Mouse (Mus musculus) CH12.LX (cell line): ENCODE results near the gene Ccdc155. TPM values are rescaled to one million over a fixed set of nuclear protein-coding genes. Genes with fewer than 3 reads are reported as not detected.

ENCODE experiments used
- DNase-seq: peaks from one replicate; pipeline ENCODE4 v3.0.0-alpha.2; 2013; ENCODE audit errors: extremely low read depth
- H3K27ac ChIP-seq: 2 replicates; pipeline ENCODE4 v1.5.1; 2012; ENCODE audit warnings: low read depth, mild to moderate bottlenecking, control low read depth, moderate library complexity; ENCODE audit not compliant: insufficient read depth
- H3K27me3 ChIP-seq: replicated peaks from 2 replicates; pipeline ENCODE3; 2012; ENCODE audit warnings: inconsistent platforms
- H3K36me3 ChIP-seq, 2 experiments: replicated peaks in 1 of 2; 2 replicates each; pipeline versions ENCODE3 to v1.6.1; 2012; ENCODE audit warnings: inconsistent platforms in 1 of 2, low read length in 1 of 2, mild to moderate bottlenecking in 1 of 2, mixed read lengths in 1 of 2, moderate library complexity in 1 of 2; ENCODE audit not compliant: control insufficient read depth in 1 of 2, insufficient read depth in 1 of 2
- H3K4me1 ChIP-seq, 2 experiments: 2 replicates each; pipeline ENCODE4 v1.6.1; 2012; ENCODE audit warnings: inconsistent platforms in 1 of 2, moderate library complexity in 1 of 2; ENCODE audit not compliant: insufficient read depth in 2 of 2, control insufficient read depth in 1 of 2
- H3K4me2 ChIP-seq: 2 replicates; pipeline ENCODE4 v1.6.1; 2012; ENCODE audit warnings: low read depth, mild to moderate bottlenecking, control low read depth; ENCODE audit not compliant: poor library complexity, insufficient read depth, severe bottlenecking
- H3K4me3 ChIP-seq, 3 experiments: fragments of 150-350 bp in 1 of 3; sonication (generic) in 1 of 3; replicated peaks in 1 of 3; 2 replicates each; pipeline versions ENCODE3 to v1.5.1; 2011 to 2012; ENCODE audit warnings: low read depth in 2 of 3, low read length in 2 of 3, mild to moderate bottlenecking in 2 of 3, moderate library complexity in 2 of 3, control low read depth in 1 of 3, improper control_type of control experiment in 1 of 3, inconsistent platforms in 1 of 3, mixed read lengths in 1 of 3; ENCODE audit not compliant: poor library complexity in 1 of 3
- H3K79me2 ChIP-seq: replicated peaks from 2 replicates; pipeline ENCODE4 v1.6.1; 2012; ENCODE audit warnings: mild to moderate bottlenecking, moderate library complexity; ENCODE audit not compliant: control insufficient read depth, poor library complexity, insufficient read depth, severe bottlenecking; ENCODE audit errors: extremely low read depth
- H3K9ac ChIP-seq: 2 replicates; pipeline ENCODE4 v1.6.1; 2012; ENCODE audit warnings: low read depth, mild to moderate bottlenecking, control low read depth, moderate library complexity; ENCODE audit not compliant: insufficient read depth
- H3K9me3 ChIP-seq: replicated peaks from 2 replicates; pipeline ENCODE3; 2012; ENCODE audit warnings: low read length, inconsistent platforms, mixed read lengths
- CTCF ChIP-seq, 2 experiments: IDR thresholded peaks in 1 of 2; conservative IDR thresholded peaks in 1 of 2; 2 replicates each; pipeline ENCODE4 v1.5.1; 2011 to 2012; ENCODE audit warnings: low read depth in 2 of 2, low read length in 2 of 2, improper control_type of control experiment in 1 of 2, inconsistent platforms in 1 of 2, mild to moderate bottlenecking in 1 of 2, moderate library complexity in 1 of 2
- EP300 ChIP-seq: IDR thresholded peaks from 2 replicates; pipeline ENCODE4 v1.6.1; 2011; ENCODE audit warnings: low read length, improper control_type of control experiment
- GABPA ChIP-seq: IDR thresholded peaks from 2 replicates; pipeline ENCODE4 v1.6.1; 2012; ENCODE audit warnings: low read depth, low read length, improper control_type of control experiment, inconsistent platforms; ENCODE audit not compliant: insufficient replicate concordance
- HCFC1 ChIP-seq: IDR thresholded peaks from 2 replicates; pipeline ENCODE4 v1.6.1; 2012; ENCODE audit warnings: low read depth, mild to moderate bottlenecking, inconsistent platforms, low read length, improper control_type of control experiment
- IRF4 ChIP-seq: IDR thresholded peaks from 2 replicates; pipeline ENCODE4 v1.6.1; 2014; ENCODE audit warnings: low read depth, mild to moderate bottlenecking, inconsistent platforms, low read length, improper control_type of control experiment
- MAFK ChIP-seq: IDR thresholded peaks from 2 replicates; pipeline ENCODE4 v1.6.1; 2011; ENCODE audit warnings: low read length, improper control_type of control experiment; ENCODE audit not compliant: insufficient replicate concordance
- MAX ChIP-seq: IDR thresholded peaks from 2 replicates; pipeline ENCODE4 v1.6.1; 2011; ENCODE audit warnings: low read length, improper control_type of control experiment
- MAZ ChIP-seq: IDR thresholded peaks from 2 replicates; pipeline ENCODE4 v1.6.1; 2012; ENCODE audit warnings: low read depth, mild to moderate bottlenecking, inconsistent platforms, low read length, improper control_type of control experiment, moderate library complexity
- MEF2A ChIP-seq: IDR thresholded peaks from 2 replicates; pipeline ENCODE4 v1.6.1; 2014; ENCODE audit warnings: low read depth, mild to moderate bottlenecking, inconsistent platforms, low read length, improper control_type of control experiment, borderline replicate concordance
- NELFE ChIP-seq: IDR thresholded peaks from 2 replicates; pipeline ENCODE4 v1.6.1; 2011; ENCODE audit warnings: low read depth, low read length, improper control_type of control experiment
- NRF1 ChIP-seq: IDR thresholded peaks from 2 replicates; pipeline ENCODE4 v1.6.1; 2014; ENCODE audit warnings: low read depth, mild to moderate bottlenecking, inconsistent platforms, low read length, improper control_type of control experiment, moderate library complexity
- PAX5 ChIP-seq: IDR thresholded peaks from 2 replicates; pipeline ENCODE4 v1.6.1; 2012; ENCODE audit warnings: low read length, inconsistent platforms, mixed read lengths
- POLR2A ChIP-seq: IDR thresholded peaks from 2 replicates; pipeline ENCODE4 v1.6.1; 2011; ENCODE audit warnings: low read depth, mild to moderate bottlenecking, improper control_type of control experiment, low read length
- POLR2AphosphoS2 ChIP-seq: IDR thresholded peaks from 2 replicates; pipeline ENCODE4 v1.6.1; 2011; ENCODE audit warnings: low read depth, low read length, improper control_type of control experiment
- RCOR1 ChIP-seq: conservative IDR thresholded peaks from 2 replicates; pipeline ENCODE4 v1.6.1; 2012; ENCODE audit warnings: low read depth, mild to moderate bottlenecking, inconsistent platforms, low read length, improper control_type of control experiment
- TCF12 ChIP-seq: IDR thresholded peaks from 2 replicates; pipeline ENCODE4 v1.6.1; 2014; ENCODE audit warnings: low read depth, mild to moderate bottlenecking, inconsistent platforms, low read length, improper control_type of control experiment
- UBTF ChIP-seq: IDR thresholded peaks from 2 replicates; pipeline ENCODE4 v1.6.1; 2012; ENCODE audit warnings: low read depth, mild to moderate bottlenecking, inconsistent platforms, low read length, improper control_type of control experiment, moderate library complexity
- USF2 ChIP-seq: conservative IDR thresholded peaks from 2 replicates; pipeline ENCODE4 v1.6.1; 2011; ENCODE audit warnings: low read depth, low read length, improper control_type of control experiment
- ZC3H11A ChIP-seq: IDR thresholded peaks from 2 replicates; pipeline ENCODE4 v1.6.1; 2012; ENCODE audit warnings: low read depth, mild to moderate bottlenecking, inconsistent platforms, low read length, improper control_type of control experiment
- ZKSCAN1 ChIP-seq: IDR thresholded peaks from 2 replicates; pipeline ENCODE4 v1.6.1; 2012; ENCODE audit warnings: low read depth, inconsistent platforms, low read length, improper control_type of control experiment, borderline replicate concordance
- dilution Hi-C: fragments of 300-500 bp; cut with MboI; formaldehyde crosslinking; loops from 2 replicates; pipeline ENCODE4 v1.14.3; 2020; ENCODE audit warnings: low sequenced_read_pairs; ENCODE audit not compliant: extremely low pct_unique_long_range_greater_than_20kb, extremely low pct_ligation_motif_present
- in situ Hi-C: fragments of 300-500 bp; cut with MboI; formaldehyde crosslinking; loops from 3 replicates; pipeline ENCODE4 v1.14.3; 2019; ENCODE audit warnings: low sequenced_read_pairs, low pct_ligation_motif_present, low pct_unique_long_range_greater_than_20kb, mixed read lengths
- polyA plus RNA-seq: library from polyadenylated mRNA; unstranded; fragments of >175 nt; gene quantifications from 2 replicates; pipeline ENCODE4 v1.2.1, GENCODE M21; 2012; ENCODE audit warnings: low read depth; ENCODE audit not compliant: insufficient read length
- total RNA-seq, 2 experiments: library from RNA; depleted of rRNA; stranded (reverse); fragments of 300-350 nt in 1 of 2; fragments of >200 nt in 1 of 2; gene quantifications; 2 replicates each; pipeline ENCODE4 v1.2.3; 2012 to 2014

Ccdc155 gene
- total and polyA plus RNA-seq, 3 experiments, result not detected

DNA sequence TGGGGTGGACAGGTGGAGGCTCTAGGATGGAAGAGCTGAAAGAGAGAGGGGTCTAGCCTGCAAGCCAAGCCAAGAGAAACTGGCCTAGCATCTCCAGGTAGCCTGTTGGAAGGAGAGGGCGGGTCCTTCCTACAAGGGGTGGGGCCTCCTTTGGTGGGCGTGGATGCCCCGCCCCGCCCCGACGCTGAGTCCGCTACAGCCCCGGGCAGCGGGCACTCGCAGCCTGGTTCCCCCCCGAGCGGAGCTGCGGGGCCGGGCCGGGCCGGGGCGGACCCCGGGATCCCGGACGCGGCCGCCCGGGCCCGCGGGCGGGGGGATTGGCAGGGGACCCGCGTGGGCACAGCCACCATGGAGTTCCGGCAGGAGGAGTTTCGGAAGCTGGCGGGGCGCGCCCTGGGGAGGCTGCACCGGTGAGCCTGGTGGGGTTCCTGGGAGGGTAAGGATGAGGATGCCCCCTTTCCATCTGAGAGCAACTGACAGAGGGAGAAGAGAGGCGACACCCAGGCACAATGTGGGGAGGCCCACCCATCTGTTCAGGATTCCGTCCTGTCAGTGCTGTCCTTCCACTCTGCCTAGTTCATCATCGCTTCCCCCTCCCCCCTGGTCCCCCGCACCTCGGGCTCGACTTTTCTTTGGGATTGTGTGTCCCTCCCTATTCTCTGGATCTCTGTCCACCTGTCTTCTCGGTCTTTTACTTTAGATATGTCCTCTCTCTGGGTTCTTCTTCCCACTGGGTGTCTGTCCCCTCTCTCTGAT is 40.8 kb downstream of the Ccdc155 start, which contains the start of gene Slc17a7:
TSS of gene Slc17a7 (plus strand) at position 215 of the 756 bp plus-strand sequence.
- Histone ChIP-seq H3K9me3 (peaks cover 7% of the 10 kb centered on the region), H3K4me1 (peaks cover 0 to 11% of the 10 kb centered on the region in 2 experiments; a peak in 3 of 4 replicates), H3K4me3 (no peak within 1 kb of the TSS), H3K79me2 (no peaks in the 10 kb centered on the region), H3K27ac (no peak within 1 kb of the TSS), H3K27me3 (peaks cover 60% of the 10 kb centered on the region), H3K36me3 (peaks cover 0 to 22% of the 10 kb centered on the region in 2 experiments), H3K9ac (no peak within 1 kb of the TSS), H3K4me2 (peak within 1 kb of the TSS; percentile 47; the same call in 1 of the 2 replicates)
- no peak for DNase-seq
- no peak for TF ChIP-seq MAX
- TF ChIP-seq ZKSCAN1, result no peak
- no peak for TF ChIP-seq RCOR1
- TF ChIP-seq GABPA, result no peak
- no peak for TF ChIP-seq MEF2A
- no peak for TF ChIP-seq POLR2AphosphoS2
- TF ChIP-seq MAFK, result no peak
- TF ChIP-seq HCFC1, result no peak
- TF ChIP-seq EP300, result no peak
- TF ChIP-seq USF2, result no peak
- TF ChIP-seq TCF12, result no peak
- TF ChIP-seq PAX5, result no peak
- TF ChIP-seq NRF1, result no peak
- no peak for TF ChIP-seq IRF4
- no peak for TF ChIP-seq UBTF
- dilution Hi-C loops, result no loop called here
- in situ Hi-C loops, result loop anchor here (10.0 kb wide), 1 partner anchor 141 kb away; no protein-coding TSS in a partner anchor

GRCm38 (mm10) chr7:45162996-45163615 is 41.6 kb downstream of the Ccdc155 start:
- peaks cover 52% of the 10 kb centered on the region for H3K27me3 ChIP-seq
- peaks cover 0 to 30% of the 10 kb centered on the region in 2 experiments for H3K36me3 ChIP-seq
- TF ChIP-seq PAX5, result no peak
- TF ChIP-seq MAZ, result no peak
- no peak for TF ChIP-seq ZC3H11A
- no peak for TF ChIP-seq TCF12
- TF ChIP-seq CTCF (conservative IDR thresholded peaks at IDR 0.05 in 1 of 2, IDR thresholded peaks at IDR 0.05 in 1 of 2; ENCODE audit: low read depth in 2 of 2, low read length in 2 of 2), result no peak
- TF ChIP-seq USF2, result no peak
- TF ChIP-seq POLR2A, result no peak
- TF ChIP-seq NELFE, result no peak
- peaks cover 0 to 11% of the 10 kb centered on the region in 2 experiments; a peak in 3 of 4 replicates for H3K4me1 ChIP-seq
- H3K4me3 ChIP-seq, result no peak overlapping the region
- no peak overlapping the region for H3K4me2 ChIP-seq
- H3K79me2 ChIP-seq, result no peaks in the 10 kb centered on the region
- in situ Hi-C loops (loop anchor here (10.0 kb wide), 1 partner anchor 142 kb away; no protein-coding TSS in a partner anchor), dilution Hi-C loops (no loop called here)
- H3K9ac ChIP-seq, result no peak overlapping the region
- no peak overlapping the region for H3K27ac ChIP-seq
- no peak for DNase-seq
- no peaks in the 10 kb centered on the region for H3K9me3 ChIP-seq
